Mouse (Mus musculus) right cerebral cortex, postnatal 36 days (tissue): ENCODE results near the gene Arhgef6.

Experiments used
- DNase-seq, 2 experiments: peaks; one replicate each; pipeline ENCODE4 v3.0.0; 2022; ENCODE audit warnings: low spot score in 2 of 2, mixed read lengths in 1 of 2

The Arhgef6 gene

DNA sequence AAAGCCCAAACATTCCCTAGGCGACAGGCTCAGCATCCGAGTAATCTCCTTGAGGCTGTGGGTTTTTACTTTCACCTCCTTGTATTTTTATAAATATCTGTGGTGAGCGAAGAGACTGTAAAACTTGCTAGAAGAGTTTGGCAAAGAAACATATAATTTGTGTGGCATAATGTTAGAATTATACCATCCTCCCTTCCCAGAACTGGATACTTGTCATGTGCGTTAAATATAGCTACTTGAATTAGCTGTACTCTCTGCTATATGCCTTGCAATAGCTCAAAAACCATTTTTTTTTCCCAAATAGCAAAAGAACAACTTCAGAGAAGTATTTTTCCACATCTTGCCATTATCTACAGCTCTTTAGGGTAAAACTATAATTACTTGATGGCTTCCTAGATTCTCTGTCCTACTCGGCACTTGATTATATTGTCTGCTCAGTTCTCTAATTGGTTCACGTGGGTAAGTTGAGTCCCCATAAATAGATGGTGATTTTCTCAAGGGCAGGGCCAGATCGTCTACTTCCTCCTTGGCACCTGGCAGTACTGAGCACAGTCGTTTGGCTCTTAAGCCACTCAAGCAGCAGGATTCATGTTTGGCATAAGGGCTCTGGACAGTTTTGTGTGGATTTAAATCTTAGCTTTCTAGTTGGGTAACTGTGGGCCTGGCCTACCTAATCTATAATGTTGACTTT, 35.2 kb downstream of the Arhgef6 start:
- DNase-seq: no peak

DNA sequence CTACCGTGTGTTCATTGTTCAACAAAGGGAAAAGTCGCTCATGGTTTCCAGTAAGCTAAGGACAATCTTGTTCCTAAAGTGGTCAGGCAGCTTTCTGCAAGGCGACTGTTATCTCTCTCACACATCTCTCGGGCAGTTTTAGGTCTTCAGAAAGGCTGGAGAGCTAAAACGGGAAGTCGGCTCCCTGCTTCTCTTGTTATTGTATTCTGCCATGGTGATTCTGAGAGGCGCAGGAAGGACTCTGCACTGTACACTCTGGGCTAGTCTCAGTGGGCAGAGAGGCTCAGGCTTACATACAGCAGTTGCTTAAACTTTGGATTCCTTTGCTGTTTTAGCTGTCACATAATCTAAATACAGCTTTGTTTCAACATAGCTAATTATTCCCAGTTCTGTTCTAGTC, 39.6 kb downstream of the Arhgef6 start:
- DNase-seq: no peak

DNA sequence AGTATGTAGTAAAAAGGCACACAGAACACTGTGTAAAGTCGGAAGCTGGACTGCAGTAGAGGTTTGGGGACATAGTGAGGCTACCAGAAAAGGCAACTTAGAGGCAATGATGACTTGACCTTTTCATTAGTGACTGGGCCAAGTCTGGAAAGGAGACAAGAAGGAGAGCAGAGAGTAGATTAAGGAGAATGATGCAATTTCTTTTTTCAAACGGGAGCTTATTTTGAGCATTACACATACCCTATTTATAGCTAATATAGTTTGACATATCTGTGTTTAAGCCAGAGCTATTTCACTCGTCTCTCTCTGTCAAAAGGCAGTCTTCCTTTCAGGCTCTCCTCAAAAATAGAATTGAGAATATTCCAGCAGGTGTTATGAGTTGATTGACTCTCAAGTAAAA, 50.1 kb downstream of the Arhgef6 start:
- no peak for DNase-seq

DNA sequence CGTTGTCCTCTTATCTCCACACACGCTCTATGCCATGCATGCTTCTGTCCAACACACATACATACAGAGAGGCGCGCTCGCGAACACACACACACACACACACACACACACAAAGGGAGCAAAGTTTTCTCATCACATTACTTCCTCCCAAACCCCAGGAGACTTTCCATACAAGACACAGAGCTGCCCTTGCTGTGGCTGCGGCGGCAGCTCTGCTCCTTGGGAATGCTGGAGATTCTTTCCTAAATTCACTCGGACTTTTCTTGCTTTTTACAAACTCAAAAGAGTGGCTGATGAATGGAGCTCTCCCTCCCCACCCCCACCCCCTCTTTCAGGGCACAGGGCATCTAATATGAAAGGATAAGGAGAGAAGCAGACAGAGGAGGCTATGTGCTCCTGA, 52.2 kb downstream of the Arhgef6 start:
- no peak for DNase-seq

DNA sequence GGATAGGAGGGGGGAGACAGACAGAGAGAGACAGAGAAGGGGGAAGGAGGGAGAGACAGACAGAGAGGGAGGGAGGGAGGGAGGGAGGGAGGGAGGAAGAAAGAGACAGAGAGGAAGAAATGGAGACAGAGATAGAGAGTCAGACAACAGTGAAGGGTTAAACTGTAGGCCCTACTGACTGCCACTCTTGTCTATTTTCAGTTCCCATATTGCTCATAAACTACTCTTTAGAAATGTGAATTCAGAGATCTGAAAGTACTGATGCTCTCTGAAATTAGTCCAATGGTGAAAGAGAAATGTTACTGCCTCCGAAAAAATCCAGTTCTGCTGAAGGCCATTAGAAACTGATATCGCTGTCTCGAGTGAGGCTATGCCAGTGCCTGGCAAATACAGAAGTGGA, 56.3 kb downstream of the Arhgef6 start:
- no peak for DNase-seq

DNA sequence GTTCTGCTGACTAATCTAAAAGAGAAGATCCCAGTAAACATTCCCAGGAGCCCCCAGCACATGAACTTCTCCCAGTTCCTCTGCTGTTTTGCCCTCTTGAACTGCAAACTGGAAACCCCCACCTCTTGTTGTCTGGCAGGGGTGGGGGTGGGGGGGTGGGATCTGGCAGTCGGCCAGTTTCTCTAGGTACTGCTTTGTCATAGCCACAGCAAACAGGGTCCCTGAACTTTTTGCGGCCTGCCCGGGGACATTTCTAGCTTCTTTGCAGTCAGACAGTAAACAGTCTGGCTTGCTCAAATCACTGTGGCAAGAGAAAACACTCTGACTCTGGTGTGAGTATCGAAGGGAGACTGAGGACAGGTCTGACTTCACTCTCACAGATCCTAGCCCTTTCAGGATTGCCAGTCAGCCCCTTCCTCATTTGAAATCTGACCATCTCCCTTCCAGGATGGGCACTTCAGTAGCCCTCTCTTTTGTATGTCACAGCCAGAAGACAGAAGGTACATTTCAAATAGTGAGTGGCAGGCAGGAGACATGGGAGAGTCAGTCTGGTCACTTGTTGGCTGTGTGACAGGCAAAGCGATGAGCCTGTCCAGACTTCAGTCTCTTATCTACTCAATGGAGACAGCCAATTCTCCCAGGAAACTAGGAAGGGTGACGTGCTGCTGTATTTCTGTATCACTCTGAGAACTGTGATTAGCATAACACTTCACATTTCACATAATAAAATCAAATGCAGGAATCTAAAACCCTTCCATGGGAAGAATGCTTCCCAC, 60.8 kb downstream of the Arhgef6 start:
- no peak for DNase-seq

DNA sequence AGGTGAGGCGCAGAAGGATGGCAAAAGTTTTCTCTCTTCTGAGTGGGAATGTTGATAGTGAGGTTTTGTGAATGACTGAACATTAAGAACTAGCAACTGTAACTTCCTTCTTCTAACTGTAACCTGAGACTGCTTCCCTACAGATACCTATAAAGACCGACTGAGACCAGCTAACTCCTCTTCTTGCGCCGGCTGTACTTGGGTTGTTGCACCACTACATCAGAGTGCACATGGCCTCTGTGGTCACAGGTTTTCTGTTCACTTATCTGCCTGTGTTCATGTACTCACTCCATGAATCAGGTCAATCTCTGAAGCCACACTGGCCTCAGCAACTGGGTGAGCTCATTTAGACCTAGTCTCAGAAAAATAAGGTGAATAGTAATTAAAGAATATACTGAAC, 75.0 kb downstream of the Arhgef6 start:
- DNase-seq: no peak

DNA sequence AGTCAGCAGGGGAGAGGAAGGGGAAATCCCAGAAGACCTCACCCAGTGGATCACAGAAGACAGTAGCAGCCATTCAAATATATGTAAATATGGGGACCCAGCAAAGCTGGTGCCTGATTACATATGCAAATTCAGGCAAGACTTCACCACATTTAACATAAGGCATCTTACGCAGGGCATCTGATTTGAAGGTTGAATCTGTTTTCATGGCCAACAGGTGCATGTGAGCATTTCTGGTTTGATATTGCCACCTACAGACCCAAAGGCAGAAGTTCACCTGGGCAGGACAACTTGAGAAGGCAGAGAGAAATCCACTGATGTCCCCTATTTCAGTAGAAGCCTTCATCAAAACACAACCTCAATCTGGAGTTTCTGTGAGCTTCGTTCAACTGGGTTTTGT, 77.8 kb downstream of the Arhgef6 start:
- DNase-seq: no peak

DNA sequence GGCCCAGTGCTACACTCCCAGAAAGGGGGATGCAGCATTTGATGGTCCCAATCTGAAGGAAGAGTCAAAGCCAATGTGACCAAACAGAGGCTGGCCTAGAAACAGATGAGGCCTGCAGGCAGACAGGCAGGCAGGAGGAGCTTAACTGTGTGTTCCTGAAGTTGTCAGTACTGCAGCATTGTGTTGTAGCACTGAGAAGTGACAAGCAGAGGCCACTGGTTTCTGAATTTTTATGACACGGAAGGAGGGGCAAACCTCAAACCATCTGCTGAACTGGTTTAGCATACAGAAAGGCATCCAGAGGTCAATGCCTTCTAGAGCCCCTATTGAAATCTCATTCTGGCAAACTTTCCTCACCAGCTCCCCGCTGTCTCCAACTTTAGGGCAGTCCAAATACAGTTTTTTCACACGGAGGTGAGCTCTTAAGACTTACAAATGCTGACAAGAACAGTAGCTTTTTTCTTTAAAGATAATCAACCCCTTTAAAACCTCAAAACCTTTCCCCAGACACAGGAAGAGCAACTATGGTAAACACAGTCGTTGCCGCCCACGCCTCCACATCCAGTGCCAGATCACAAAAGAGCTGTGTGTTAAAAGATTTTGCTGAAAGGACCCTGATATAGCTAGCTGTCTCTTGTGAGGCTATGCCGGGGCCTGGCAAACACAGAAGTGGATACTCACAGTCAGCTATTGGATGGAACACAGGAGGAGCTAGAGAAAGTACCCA, 85.0 kb downstream of the Arhgef6 start:
- DNase-seq: no peak

DNA sequence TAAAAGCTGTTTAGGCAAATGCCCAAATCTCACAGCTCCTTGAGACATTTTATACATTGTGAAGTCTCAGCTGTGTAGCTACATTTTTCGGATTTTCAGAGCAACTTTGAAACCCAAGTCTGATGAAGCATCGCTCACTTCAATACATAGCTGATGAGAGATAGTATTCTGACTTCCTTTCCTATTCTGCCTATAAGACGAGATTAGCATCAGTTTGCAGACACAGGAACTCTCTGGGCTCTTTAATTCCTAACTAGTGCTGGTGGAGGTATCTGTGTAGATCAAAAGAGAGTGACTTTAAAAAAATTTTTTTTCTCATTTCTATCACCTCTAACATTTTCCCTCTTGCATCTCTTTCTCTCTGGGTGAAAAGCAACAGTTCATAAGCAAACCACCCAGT, 100.0 kb downstream of the Arhgef6 start:
- no peak for DNase-seq

DNA sequence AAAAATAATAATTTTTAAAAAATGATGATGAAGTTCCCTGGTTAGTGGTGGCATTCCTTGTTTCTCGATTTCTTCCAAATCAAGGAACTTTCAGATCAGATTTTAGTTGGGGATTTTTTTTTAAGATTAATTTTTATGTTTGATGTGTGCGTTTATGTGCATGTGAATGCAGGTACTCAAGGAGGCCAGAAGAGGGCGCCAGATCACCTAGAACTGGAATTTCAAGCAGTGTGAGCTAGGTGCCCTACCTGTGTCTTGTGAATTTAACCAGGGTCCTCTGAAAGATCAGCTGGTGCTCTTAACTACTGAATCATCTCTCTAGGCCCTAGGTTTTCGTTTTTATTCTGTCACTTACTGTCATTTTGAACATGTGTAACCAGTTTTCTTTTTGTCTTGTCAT, 102.5 kb downstream of the Arhgef6 start:
- DNase-seq: no peak

DNA sequence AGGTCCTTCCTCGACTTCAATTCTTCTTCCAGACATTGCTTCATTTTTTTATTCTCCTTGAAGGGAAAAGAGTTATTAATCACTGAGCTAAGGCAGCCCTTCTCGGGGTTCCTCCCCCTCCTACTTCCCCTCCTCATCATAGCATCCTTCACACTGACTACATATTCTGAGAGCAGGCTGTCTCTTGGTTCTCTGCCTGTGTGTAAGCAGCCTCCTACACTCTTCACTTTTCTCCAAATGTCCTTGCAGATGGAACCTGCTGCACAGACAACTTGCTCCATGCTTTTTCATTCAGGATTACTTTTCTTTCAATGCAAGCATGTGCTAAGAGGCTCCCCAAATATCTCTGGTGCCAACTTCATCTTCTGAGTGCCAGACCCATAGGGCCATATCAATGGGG, 104.9 kb downstream of the Arhgef6 start:
- peak; percentile 6 to 20 for DNase-seq

DNA sequence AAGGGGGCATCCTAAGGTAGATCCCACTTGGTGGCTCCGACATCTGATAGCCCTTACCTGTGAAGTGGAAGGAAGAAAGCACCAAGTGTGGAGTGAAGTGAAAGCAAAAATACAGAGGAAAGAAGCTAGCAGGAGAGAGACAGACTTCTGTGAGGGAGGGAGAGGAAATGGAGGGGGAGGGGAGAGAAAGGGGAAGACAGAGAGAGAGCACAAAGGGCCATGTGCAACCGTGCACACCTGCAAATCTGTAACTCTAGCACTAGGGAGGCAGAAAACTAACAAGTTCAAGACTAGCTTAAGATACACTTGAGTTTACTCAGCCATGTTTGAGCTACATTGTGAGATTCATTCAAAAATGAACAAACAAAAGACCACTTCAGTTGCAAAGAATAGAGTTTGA, 110.4 kb downstream of the Arhgef6 start:
- DNase-seq: no peak

DNA sequence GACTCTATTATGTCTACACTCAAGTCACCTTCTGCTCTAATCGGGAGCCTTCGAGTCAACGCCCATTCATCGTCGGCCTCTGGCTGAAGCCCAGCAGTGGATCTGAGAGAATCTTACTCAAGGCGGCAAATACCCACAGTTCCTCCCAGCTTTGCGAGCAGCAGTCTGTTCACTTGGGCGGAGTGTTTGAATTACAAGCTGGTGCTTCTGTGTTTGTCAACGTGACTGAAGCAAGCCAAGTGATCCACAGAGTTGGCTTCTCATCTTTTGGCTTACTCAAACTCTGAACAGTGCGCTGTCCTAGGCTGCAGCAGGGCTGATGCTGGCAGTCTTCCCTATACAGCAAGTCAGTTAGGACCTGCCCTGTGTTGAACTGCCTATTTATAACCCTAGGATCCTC, 115.2 kb downstream of the Arhgef6 start:
- peak; percentile 2 to 5 for DNase-seq

DNA sequence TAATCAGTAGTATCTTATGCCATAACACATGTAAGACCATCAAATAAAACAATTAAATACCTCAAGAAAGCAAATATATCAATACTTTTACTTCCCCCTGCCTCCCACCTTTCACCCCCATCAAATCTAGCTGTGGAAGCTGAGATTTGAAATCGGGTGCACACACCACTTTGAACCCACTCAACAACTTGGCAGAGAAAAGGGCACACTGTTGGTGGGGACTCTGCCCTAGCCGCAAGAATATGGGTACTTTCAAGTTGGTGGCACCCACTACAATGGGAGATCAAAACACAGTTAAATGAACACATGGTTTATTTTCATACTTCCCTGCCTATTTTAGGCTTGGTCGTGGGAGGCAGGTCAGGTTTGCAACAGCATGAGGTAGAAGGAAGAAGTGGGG, 116.6 kb downstream of the Arhgef6 start:
- DNase-seq: no peak

DNA sequence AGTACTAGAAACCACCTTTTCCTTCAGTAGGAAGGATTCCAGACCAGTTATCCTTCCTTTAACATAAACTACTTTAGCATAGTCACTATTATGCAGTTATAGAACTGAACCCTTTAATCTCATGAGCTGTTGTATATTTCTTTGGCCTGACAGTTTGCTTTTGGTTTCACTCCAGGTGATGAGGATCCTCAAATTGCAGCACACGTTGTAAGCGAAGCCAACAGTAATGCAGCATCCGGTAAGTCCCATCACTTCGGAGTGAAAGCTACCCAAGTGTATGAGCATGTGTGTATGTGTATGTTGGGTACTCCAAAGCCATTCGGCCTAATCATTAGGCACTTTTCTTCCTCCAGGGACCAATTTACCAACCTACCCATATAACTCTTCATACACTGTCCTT, 119.0 kb downstream of the Arhgef6 start:
- DNase-seq: no peak

DNA sequence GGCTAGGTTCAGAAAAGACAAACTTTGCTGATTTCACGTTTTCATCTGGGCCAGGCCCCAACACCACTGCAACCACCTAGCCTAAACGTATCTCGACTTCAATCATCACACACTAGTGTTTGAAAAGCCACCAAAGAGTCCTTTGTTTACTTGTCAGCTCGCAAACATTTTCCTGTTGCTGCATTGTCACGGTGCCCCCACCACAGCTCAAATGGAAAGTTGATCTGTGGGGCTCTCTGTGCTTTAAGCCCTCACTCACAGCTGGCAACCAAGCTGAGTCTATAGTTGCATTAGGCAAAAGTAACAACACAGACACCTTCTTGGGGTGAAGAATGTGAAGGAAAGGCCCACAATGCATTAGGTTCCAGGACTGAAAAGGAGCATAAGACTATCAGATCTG, 122.3 kb downstream of the Arhgef6 start:
- no peak for DNase-seq

DNA sequence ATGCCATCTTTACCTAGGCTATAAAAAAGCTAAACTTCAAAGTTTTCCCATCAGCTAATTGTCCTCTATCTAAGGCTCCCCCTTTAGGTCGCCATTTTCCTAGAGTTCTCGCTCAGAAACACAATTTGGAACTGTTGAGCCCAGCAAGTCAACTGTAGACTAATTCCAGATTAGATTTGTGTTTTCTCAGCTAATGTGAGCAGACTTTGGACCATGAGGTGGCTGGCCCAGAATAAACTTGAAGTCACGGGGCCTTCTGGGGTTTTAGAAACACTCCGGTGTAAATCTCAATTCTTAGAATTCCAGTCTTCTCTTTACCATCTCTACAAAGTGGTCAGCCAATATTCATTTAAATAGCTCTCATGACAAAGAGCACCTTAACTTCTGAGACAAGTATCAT, 123.0 kb downstream of the Arhgef6 start:
- DNase-seq: no peak

DNA sequence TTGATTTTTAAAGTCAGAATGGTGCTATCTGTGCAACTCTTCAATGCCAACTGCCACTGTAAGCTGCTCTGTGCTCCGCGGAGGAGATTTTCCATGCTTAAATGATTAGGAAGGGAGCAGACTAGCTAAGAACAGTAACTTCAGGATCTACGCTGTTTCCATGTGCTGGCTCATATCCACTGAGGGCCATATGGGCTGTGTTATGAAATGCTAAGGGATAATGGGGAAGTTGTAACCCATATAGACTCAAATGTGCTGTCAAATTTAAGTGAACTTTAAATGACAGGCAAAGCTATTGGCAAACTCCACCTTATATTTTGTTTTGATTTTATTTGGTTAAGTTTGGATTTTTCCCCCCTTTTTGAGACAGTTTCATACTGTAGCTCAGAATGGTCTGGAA, 125.7 kb downstream of the Arhgef6 start:
- no peak for DNase-seq

DNA sequence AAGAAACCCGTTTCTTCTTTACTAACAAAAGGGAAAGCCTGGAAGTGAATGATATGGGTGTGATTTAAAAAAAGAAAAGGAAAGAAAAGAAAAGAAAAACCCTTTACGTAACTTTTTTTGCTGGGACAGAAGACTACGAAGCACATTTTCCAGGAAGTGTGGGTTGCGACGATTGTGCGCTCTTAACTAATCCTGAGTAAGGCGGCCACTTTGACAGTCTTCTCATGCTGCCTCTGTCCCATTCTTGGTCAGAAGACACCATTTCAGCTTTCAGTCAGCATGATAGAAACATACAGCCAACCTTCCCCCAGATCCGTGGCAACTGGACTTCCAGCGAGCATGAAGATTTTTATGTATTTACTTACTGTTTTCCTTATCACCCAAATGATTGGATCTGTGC, 126.7 kb downstream of the Arhgef6 start, which contains the start of gene Cd40lg:
Gene Cd40lg (plus strand): TSS at position 268 of the 400 bp plus-strand sequence.
- no peak for DNase-seq

DNA sequence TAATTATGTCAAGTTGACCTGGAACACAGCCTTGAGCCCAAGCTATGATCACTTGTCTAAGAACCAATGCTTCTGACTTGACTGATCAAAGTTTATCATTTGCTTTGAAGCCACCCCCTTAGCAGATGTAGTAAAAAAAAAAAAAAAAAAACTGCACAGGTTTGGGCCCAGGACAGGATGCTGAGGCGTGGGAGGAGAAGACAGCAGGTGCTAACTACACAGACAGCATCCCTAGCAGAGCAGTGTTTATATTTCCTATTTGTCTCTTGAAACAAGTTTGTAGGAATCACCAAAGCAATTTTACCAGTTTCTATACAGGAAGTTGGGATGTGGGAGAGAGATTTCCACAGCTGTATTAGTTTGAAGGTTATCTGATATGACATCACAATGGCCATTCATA, 127.9 kb downstream of the Arhgef6 start:
- DNase-seq: no peak

DNA sequence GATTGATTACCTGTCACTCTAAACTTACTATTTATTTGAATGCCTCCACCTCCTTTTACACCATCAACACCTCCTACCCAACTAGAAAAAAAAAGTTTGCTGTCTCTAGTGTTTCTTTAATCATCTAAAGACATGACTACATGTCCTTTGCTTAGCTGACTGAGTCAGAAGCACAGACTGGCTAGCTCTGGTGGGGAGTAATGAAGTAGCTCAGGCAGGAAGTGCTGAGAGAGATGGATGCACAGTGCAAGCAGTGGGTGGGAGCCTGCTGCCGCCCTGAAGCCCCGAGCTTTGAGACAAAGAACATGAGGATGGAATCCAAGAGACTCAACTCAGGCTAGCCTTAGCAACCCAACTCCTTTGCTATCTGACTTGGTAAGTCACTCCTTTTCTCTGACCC, 138.1 kb downstream of the Arhgef6 start:
- DNase-seq: peak in 1 of 2 experiments; percentile 2

DNA sequence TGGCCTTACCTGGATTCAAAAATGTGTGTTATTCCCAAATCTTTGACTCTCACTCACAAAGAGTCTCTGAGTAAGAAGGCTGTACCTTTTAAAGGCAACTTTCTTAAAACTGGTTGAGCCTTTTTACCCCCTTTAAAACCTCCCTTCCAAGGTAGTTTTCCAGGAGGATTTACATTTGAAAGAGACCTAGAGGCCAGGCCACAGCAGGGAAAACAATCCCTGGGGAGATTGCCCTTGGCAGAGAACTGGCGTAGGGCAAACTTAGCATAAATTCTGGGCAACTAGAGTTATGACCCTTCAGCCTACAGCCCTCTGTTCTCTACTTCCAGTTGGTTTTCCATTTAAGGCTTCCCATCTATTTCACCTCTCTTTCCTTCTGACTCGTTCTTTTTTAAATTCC, 140.5 kb downstream of the Arhgef6 start:
- DNase-seq: no peak
